Mouse (Mus musculus): ENCODE data around the gene Nprl3. TPM values are rescaled to one million over a fixed set of nuclear protein-coding genes. Genes with fewer than 3 reads are reported as not detected.
"Not testable (repeated sequence)": the region's sequence is repeated elsewhere in the genome, so short reads cannot be mapped to it uniquely, and the experiment has no call there.

Gene Nprl3
- total RNA-seq, 2 experiments from 2014 or later = 47.0 to 57.0 TPM

- not testable (repeated sequence) for DNase-seq (ENCODE audit: low spot score in 2 of 2)
- intact Hi-C loops (cut with DNase I) = loop anchor here (10.0 kb wide), 1 partner anchor 49 kb away; no protein-coding TSS in a partner anchor
Observed at GRCm38 (mm10) chr11:32285887-32286286, 18.4 kb upstream of the Nprl3 start.

GRCm38 (mm10) chr11:32285031-32285775 is 17.7 kb upstream of the Nprl3 start:
- intact Hi-C loops (cut with DNase I) = loop anchor here (10.0 kb wide), 1 partner anchor 50 kb away; no protein-coding TSS in a partner anchor
- no peak for DNase-seq (ENCODE audit: low spot score in 2 of 2)

GRCm38 (mm10) chr11:32284582-32284981 is 17.1 kb upstream of the Nprl3 start:
- DNase-seq (ENCODE audit: low spot score in 2 of 2) = not testable (repeated sequence)
- intact Hi-C loops (cut with DNase I) = loop anchor here (10.0 kb wide), 1 partner anchor 50 kb away; no protein-coding TSS in a partner anchor

GRCm38 (mm10) chr11:32283091-32283777 is 15.7 kb upstream of the Nprl3 start, which contains the start of gene Hba-a1:
Gene Hba-a1 (plus strand): TSS chr11:32283511.
- intact Hi-C loops (cut with DNase I) = loop anchor here (10.0 kb wide), 1 partner anchor 52 kb away; no protein-coding TSS in a partner anchor

GRCm38 (mm10) chr11:32281416-32282144 is 14.1 kb upstream of the Nprl3 start:
- no peak for DNase-seq (ENCODE audit: low spot score in 2 of 2)
- intact Hi-C loops (cut with DNase I) = loop anchor here (10.0 kb wide), 1 partner anchor 53 kb away; no protein-coding TSS in a partner anchor

More at GRCm38 (mm10) chr11:32283091-32283777, 15.7 kb upstream of the Nprl3 start, which contains the start of gene Hba-a1:
- not testable (repeated sequence) for DNase-seq (ENCODE audit: low spot score in 2 of 2)

GRCm38 (mm10) chr11:32280646-32281045 is 13.1 kb upstream of the Nprl3 start:
- intact Hi-C loops (cut with DNase I) = loop anchor here (10.0 kb wide), 1 partner anchor 54 kb away; no protein-coding TSS in a partner anchor
- DNase-seq (ENCODE audit: low spot score in 2 of 2) = no peak

GRCm38 (mm10) chr11:32278458-32278957 is 11.0 kb upstream of the Nprl3 start:
- intact Hi-C loops (cut with DNase I) = no loop called here

GRCm38 (mm10) chr11:32277736-32278457 is 10.4 kb upstream of the Nprl3 start:
- DNase-seq (ENCODE audit: low spot score in 2 of 2) = no peak
- intact Hi-C loops (cut with DNase I) = no loop called here

More at GRCm38 (mm10) chr11:32278458-32278957, 11.0 kb upstream of the Nprl3 start:
- DNase-seq (ENCODE audit: low spot score in 2 of 2) = no peak

- DNase-seq (ENCODE audit: low spot score in 2 of 2) = no peak
- intact Hi-C loops (cut with DNase I) = no loop called here
Observed at GRCm38 (mm10) chr11:32276347-32276746, 8.8 kb upstream of the Nprl3 start, which contains the start of gene Hba-x. Gene Hba-x (plus strand): TSS chr11:32276400.

- no peak for DNase-seq (ENCODE audit: low spot score in 2 of 2)
Observed at GRCm38 (mm10) chr11:32271178-32271577, 3.7 kb upstream of the Nprl3 start.

GRCm38 (mm10) chr11:32268952-32269351 is 1.4 kb upstream of the Nprl3 start:
- no peak for DNase-seq (ENCODE audit: low spot score in 2 of 2)
- intact Hi-C loops (cut with DNase I) = no loop called here

More at GRCm38 (mm10) chr11:32271178-32271577, 3.7 kb upstream of the Nprl3 start:
- intact Hi-C loops (cut with DNase I) = no loop called here

GRCm38 (mm10) chr11:32267964-32268363 is 457 bp upstream of the Nprl3 start:
- DNase-seq (ENCODE audit: low spot score in 2 of 2) = no peak
- intact Hi-C loops (cut with DNase I) = no loop called here

- intact Hi-C loops (cut with DNase I) = no loop called here
- no peak for DNase-seq (ENCODE audit: low spot score in 2 of 2)
Observed at GRCm38 (mm10) chr11:32266776-32267175, 731 bp downstream of the Nprl3 start.

- intact Hi-C loops (cut with DNase I) = no loop called here
Observed at GRCm38 (mm10) chr11:32266194-32266593, 1.3 kb downstream of the Nprl3 start.

GRCm38 (mm10) chr11:32265117-32265738 is 2.3 kb downstream of the Nprl3 start:
- DNase-seq (ENCODE audit: low spot score in 2 of 2) = no peak
- intact Hi-C loops (cut with DNase I) = no loop called here

More at GRCm38 (mm10) chr11:32266194-32266593, 1.3 kb downstream of the Nprl3 start:
- DNase-seq (ENCODE audit: low spot score in 2 of 2) = no peak

- intact Hi-C loops (cut with DNase I) = no loop called here
- DNase-seq (ENCODE audit: low spot score in 2 of 2) = no peak
Observed at GRCm38 (mm10) chr11:32262674-32263415, 4.7 kb downstream of the Nprl3 start.

GRCm38 (mm10) chr11:32256566-32256965 is 10.9 kb downstream of the Nprl3 start:
- intact Hi-C loops (cut with DNase I) = no loop called here

More at GRCm38 (mm10) chr11:32256566-32256965, 10.9 kb downstream of the Nprl3 start:
- DNase-seq (ENCODE audit: low spot score in 2 of 2) = no peak

Data from left cerebral cortex, postnatal 14 days (tissue).